Mouse (Mus musculus) MEL (cell line): Measurements from ENCODE around the gene Uckl1. TPM values are rescaled to one million over a fixed set of nuclear protein-coding genes. Genes with fewer than 3 reads are reported as not detected.

Experiments
- DNase-seq: peaks from one replicate; pipeline ENCODE4 v3.0.0; 2011; ENCODE audit warnings: low read depth, low spot score
- H3K27ac ChIP-seq: 2 replicates; pipeline ENCODE4 v1.5.1; 2012; ENCODE audit warnings: low read depth, mild to moderate bottlenecking, control low read depth, low read length, moderate library complexity; ENCODE audit not compliant: control insufficient read depth
- H3K27me3 ChIP-seq, 2 experiments: fragments of 150-350 bp in 1 of 2; sonication (generic) in 1 of 2; 2 replicates each; pipeline ENCODE4 v1.6.1; 2012; ENCODE audit warnings: low read length in 2 of 2, mild to moderate bottlenecking in 2 of 2, improper control_type of control experiment in 1 of 2, moderate library complexity in 1 of 2; ENCODE audit not compliant: insufficient read depth in 2 of 2, control insufficient read depth in 1 of 2
- H3K36me3 ChIP-seq, 2 experiments: 2 replicates each; pipeline ENCODE4 v1.6.1; 2012 to 2014; ENCODE audit warnings: low read length in 2 of 2, improper control_type of control experiment in 1 of 2, inconsistent platforms in 1 of 2, mild to moderate bottlenecking in 1 of 2; ENCODE audit not compliant: insufficient read depth in 2 of 2, control insufficient read depth in 1 of 2
- H3K4me1 ChIP-seq, 2 experiments: fragments of 150-350 bp in 1 of 2; sonication (generic) in 1 of 2; 2 replicates each; pipeline ENCODE4 v1.6.1; 2012; ENCODE audit warnings: low read length in 2 of 2, improper control_type of control experiment in 1 of 2, mild to moderate bottlenecking in 1 of 2; ENCODE audit not compliant: insufficient read depth in 2 of 2, control insufficient read depth in 1 of 2
- H3K4me3 ChIP-seq, 2 experiments: fragments of 150-350 bp in 1 of 2; sonication (generic) in 1 of 2; 2 replicates each; pipeline ENCODE4 v1.5.1; 2012; ENCODE audit warnings: low read depth in 2 of 2, low read length in 2 of 2, mild to moderate bottlenecking in 2 of 2, moderate library complexity in 2 of 2, control low read depth in 1 of 2, improper control_type of control experiment in 1 of 2; ENCODE audit not compliant: control insufficient read depth in 1 of 2, insufficient read depth in 1 of 2
- H3K79me2 ChIP-seq: 2 replicates; pipeline ENCODE4 v1.6.1; 2012; ENCODE audit warnings: mild to moderate bottlenecking, low read length, moderate library complexity; ENCODE audit not compliant: control insufficient read depth, poor library complexity, insufficient read depth
- H3K9ac ChIP-seq: 2 replicates; pipeline ENCODE4 v1.6.1; 2012; ENCODE audit warnings: low read depth, mild to moderate bottlenecking, control low read depth, low read length, moderate library complexity; ENCODE audit not compliant: control insufficient read depth, poor library complexity, severe bottlenecking
- H3K9me3 ChIP-seq: fragments of 150-350 bp; sonication (generic); replicated peaks from 2 replicates; pipeline ENCODE4 v1.6.1; 2012; ENCODE audit warnings: mild to moderate bottlenecking, low read length, improper control_type of control experiment, moderate library complexity; ENCODE audit not compliant: insufficient read depth
- BHLHE40 ChIP-seq: IDR thresholded peaks from 2 replicates; pipeline ENCODE4 v1.6.1; 2012; ENCODE audit warnings: low read depth, mild to moderate bottlenecking, inconsistent platforms, low read length, improper control_type of control experiment, borderline replicate concordance
- CHD1 ChIP-seq: IDR thresholded peaks from 2 replicates; pipeline ENCODE4 v1.6.1; 2012; ENCODE audit warnings: low read depth, mild to moderate bottlenecking, inconsistent platforms, low read length, improper control_type of control experiment
- CHD2 ChIP-seq: IDR thresholded peaks from 2 replicates; pipeline ENCODE4 v1.6.1; 2011; ENCODE audit warnings: low read length, improper control_type of control experiment
- CTCF ChIP-seq, 3 experiments: IDR thresholded peaks in 2 of 3; conservative IDR thresholded peaks in 1 of 3; 2 replicates each; pipeline ENCODE4 v1.5.1; 2011 to 2012; ENCODE audit warnings: low read length in 3 of 3, low read depth in 2 of 3, mild to moderate bottlenecking in 2 of 3, improper control_type of control experiment in 1 of 3, inconsistent platforms in 1 of 3, mixed read lengths in 1 of 3, moderate library complexity in 1 of 3; ENCODE audit not compliant: control insufficient read depth in 1 of 3, insufficient read depth in 1 of 3, poor library complexity in 1 of 3, severe bottlenecking in 1 of 3
- E2F4 ChIP-seq: IDR thresholded peaks from 2 replicates; pipeline ENCODE4 v1.6.1; 2011; ENCODE audit warnings: low read depth, low read length, improper control_type of control experiment, borderline replicate concordance
- ELF1 ChIP-seq: IDR thresholded peaks from 2 replicates; pipeline ENCODE4 v1.6.1; 2014; ENCODE audit warnings: low read depth, mild to moderate bottlenecking, inconsistent platforms, low read length, improper control_type of control experiment, moderate library complexity
- EP300 ChIP-seq, 2 experiments: IDR thresholded peaks; 2 replicates each; pipeline ENCODE4 v1.6.1; 2011; ENCODE audit warnings: improper control_type of control experiment in 2 of 2, low read length in 2 of 2, low read depth in 1 of 2, mild to moderate bottlenecking in 1 of 2
- HCFC1 ChIP-seq: IDR thresholded peaks from 2 replicates; pipeline ENCODE4 v1.6.1; 2012; ENCODE audit warnings: low read depth, mild to moderate bottlenecking, inconsistent platforms, low read length, improper control_type of control experiment, moderate library complexity
- MAFK ChIP-seq: IDR thresholded peaks from 2 replicates; pipeline ENCODE4 v1.6.1; 2011; ENCODE audit warnings: low read depth, mild to moderate bottlenecking, low read length, improper control_type of control experiment, borderline replicate concordance
- MAX ChIP-seq: IDR thresholded peaks from 2 replicates; pipeline ENCODE4 v1.6.1; 2011; ENCODE audit warnings: low read length, improper control_type of control experiment
- MEF2A ChIP-seq: IDR thresholded peaks from 2 replicates; pipeline ENCODE4 v1.6.1; 2014; ENCODE audit warnings: low read depth, mild to moderate bottlenecking, inconsistent platforms, low read length, improper control_type of control experiment; ENCODE audit not compliant: poor library complexity, insufficient replicate concordance, severe bottlenecking; ENCODE audit errors: extremely low read depth
- MYB ChIP-seq: IDR thresholded peaks from 2 replicates; pipeline ENCODE4 v1.6.1; 2011; ENCODE audit warnings: mild to moderate bottlenecking, low read depth, low read length, improper control_type of control experiment
- MYC ChIP-seq: IDR thresholded peaks from 2 replicates; pipeline ENCODE4 v1.6.1; 2011; ENCODE audit warnings: low read depth, mild to moderate bottlenecking, low read length, improper control_type of control experiment, moderate library complexity
- NELFE ChIP-seq: IDR thresholded peaks from 2 replicates; pipeline ENCODE4 v1.6.1; 2011; ENCODE audit warnings: low read depth, low read length, improper control_type of control experiment
- POLR2A ChIP-seq, 2 experiments: IDR thresholded peaks; 2 replicates each; pipeline ENCODE4 v1.6.1; 2011 to 2012; ENCODE audit warnings: low read length in 2 of 2, mild to moderate bottlenecking in 2 of 2, control low read depth in 1 of 2, improper control_type of control experiment in 1 of 2, low read depth in 1 of 2, moderate library complexity in 1 of 2; ENCODE audit not compliant: control insufficient read depth in 1 of 2, insufficient read depth in 1 of 2, poor library complexity in 1 of 2
- POLR2AphosphoS2 ChIP-seq: IDR thresholded peaks from 2 replicates; pipeline ENCODE4 v1.6.1; 2011; ENCODE audit warnings: low read length, improper control_type of control experiment
- POLR2AphosphoS5 ChIP-seq: IDR thresholded peaks from 2 replicates; pipeline ENCODE4 v1.6.1; 2012; ENCODE audit warnings: low read depth, borderline replicate concordance, mild to moderate bottlenecking, inconsistent platforms, low read length, moderate library complexity, mixed read lengths
- RAD21 ChIP-seq: IDR thresholded peaks from 2 replicates; pipeline ENCODE4 v1.6.1; 2011; ENCODE audit warnings: mild to moderate bottlenecking, low read depth, low read length, improper control_type of control experiment
- RCOR1 ChIP-seq: IDR thresholded peaks from 2 replicates; pipeline ENCODE4 v1.6.1; 2012; ENCODE audit warnings: low read depth, mild to moderate bottlenecking, inconsistent platforms, low read length, improper control_type of control experiment
- SIN3A ChIP-seq: IDR thresholded peaks from 2 replicates; pipeline ENCODE4 v1.6.1; 2012; ENCODE audit warnings: low read length, improper control_type of control experiment, inconsistent platforms
- SMC3 ChIP-seq: IDR thresholded peaks from 2 replicates; pipeline ENCODE4 v1.6.1; 2011; ENCODE audit warnings: low read depth, low read length, improper control_type of control experiment
- TAL1 ChIP-seq: IDR thresholded peaks from 2 replicates; pipeline ENCODE4 v1.6.1; 2012; ENCODE audit warnings: mild to moderate bottlenecking, inconsistent platforms, low read length, moderate library complexity, mixed read lengths
- TBP ChIP-seq: IDR thresholded peaks from 2 replicates; pipeline ENCODE4 v1.8.0; 2011; ENCODE audit warnings: low read depth, low read length, improper control_type of control experiment
- TCF12 ChIP-seq: IDR thresholded peaks from 2 replicates; pipeline ENCODE4 v1.6.1; 2014; ENCODE audit warnings: low read depth, mild to moderate bottlenecking, inconsistent platforms, low read length, improper control_type of control experiment, moderate library complexity
- UBTF ChIP-seq: IDR thresholded peaks from 2 replicates; pipeline ENCODE4 v1.6.1; 2012; ENCODE audit warnings: low read depth, mild to moderate bottlenecking, inconsistent platforms, low read length, improper control_type of control experiment, moderate library complexity, borderline replicate concordance; ENCODE audit not compliant: insufficient read depth
- USF1 ChIP-seq: IDR thresholded peaks from 2 replicates; pipeline ENCODE4 v1.6.1; 2014; ENCODE audit warnings: low read depth, mild to moderate bottlenecking, inconsistent platforms, low read length, improper control_type of control experiment, moderate library complexity
- ZC3H11A ChIP-seq: IDR thresholded peaks from 2 replicates; pipeline ENCODE4 v1.6.1; 2012; ENCODE audit warnings: low read depth, mild to moderate bottlenecking, inconsistent platforms, low read length, improper control_type of control experiment
- ZKSCAN1 ChIP-seq: IDR thresholded peaks from 2 replicates; pipeline ENCODE4 v1.6.1; 2012; ENCODE audit warnings: low read depth, mild to moderate bottlenecking, inconsistent platforms, low read length, improper control_type of control experiment, moderate library complexity
- ZMIZ1 ChIP-seq: IDR thresholded peaks from 2 replicates; pipeline ENCODE4 v1.6.1; 2012; ENCODE audit warnings: low read depth, mild to moderate bottlenecking, inconsistent platforms, low read length, improper control_type of control experiment, moderate library complexity
- ZNF384 ChIP-seq: IDR thresholded peaks from 2 replicates; pipeline ENCODE4 v1.6.1; 2012; ENCODE audit warnings: low read depth, mild to moderate bottlenecking, inconsistent platforms, low read length, improper control_type of control experiment
- polyA plus RNA-seq, 2 experiments: library from polyadenylated mRNA; stranded (reverse) in 1 of 2; unstranded in 1 of 2; fragments of >175 nt in 1 of 2; fragments of >200 nt in 1 of 2; gene quantifications; 2 replicates each; pipeline versions ENCODE4 v1.2.1 to v1.2.4; 2012; ENCODE audit warnings: low replicate concordance in 2 of 2, low read depth in 1 of 2; ENCODE audit not compliant: insufficient read length in 2 of 2, insufficient read depth in 1 of 2, missing spikeins in 1 of 2
- total RNA-seq: library from RNA; depleted of rRNA; stranded (reverse); fragments of 300-350 nt; gene quantifications from 2 replicates; pipeline ENCODE4 v1.2.3, GENCODE M21; 2012

Gene Uckl1
- total and polyA plus RNA-seq, 3 experiments = 15.2 to 24.6 TPM; not detected in 1

DNA sequence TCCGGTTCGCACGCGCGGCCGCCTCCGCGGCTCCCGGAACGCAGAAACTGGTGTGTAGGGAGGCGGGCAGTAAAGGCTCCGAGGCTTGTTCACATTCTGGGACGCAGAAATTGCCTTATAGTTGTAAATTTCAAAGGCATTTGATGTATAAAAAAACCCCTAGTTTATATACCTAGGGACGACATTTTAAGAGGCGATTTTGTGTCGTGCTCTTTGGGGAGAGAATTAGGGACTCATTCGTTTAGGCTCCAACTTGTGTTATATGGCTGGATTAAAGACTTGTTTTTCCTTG is 63.8 kb downstream of the Uckl1 start:
- Histone ChIP-seq H3K4me3 (peak overlapping the region; percentile 70 to 95), H3K9ac (peak overlapping the region; percentile 87), H3K4me1 (peaks cover 10 to 14% of the 10 kb centered on the region in 2 experiments), H3K27me3 (no peaks in the 10 kb centered on the region), H3K36me3 (peaks cover 20 to 33% of the 10 kb centered on the region in 2 experiments), H3K9me3 (no peaks in the 10 kb centered on the region), H3K79me2 (peaks cover 47% of the 10 kb centered on the region), H3K27ac (peak overlapping the region; percentile 77)
- no peak for TF ChIP-seq CHD1
- no peak for TF ChIP-seq TAL1
- no peak for TF ChIP-seq SIN3A
- no peak for TF ChIP-seq SMC3
- no peak for TF ChIP-seq ELF1
- TF ChIP-seq CTCF (IDR thresholded peaks at IDR 0.05 in 2 of 3, conservative IDR thresholded peaks at IDR 0.05 in 1 of 3; ENCODE audit: control insufficient read depth in 1 of 3, insufficient read depth in 1 of 3, low read depth in 2 of 3, low read length in 3 of 3, poor library complexity in 1 of 3, severe bottlenecking in 1 of 3) = no peak
- DNase-seq = no peak

GRCm38 (mm10) chr2:181520118-181520935 is 64.4 kb downstream of the Uckl1 start, which contains the start of gene Dnajc5:
Gene Dnajc5, plus strand, starts transcription at chr2:181520485.
- Histone ChIP-seq H3K36me3 (peaks cover 22 to 33% of the 10 kb centered on the region in 2 experiments), H3K27ac (peak within 1 kb of the TSS; percentile 89)
- no peak for TF ChIP-seq MYB
- no peak for TF ChIP-seq ZKSCAN1
- no peak for TF ChIP-seq ZNF384
- peak; percentile 47; the same call in 1 of the 2 replicates for TF ChIP-seq TCF12
- peak; percentile 76 for TF ChIP-seq TBP
- TF ChIP-seq CHD2 = no peak
- peak; percentile 58; the same call in 1 of the 2 replicates for TF ChIP-seq ZMIZ1
- no peak for TF ChIP-seq E2F4
- no peak for TF ChIP-seq RAD21
- TF ChIP-seq EP300 (IDR thresholded peaks at IDR 0.05; ENCODE audit: low read depth in 1 of 2, low read length in 2 of 2) = peak in 1 of 2 experiments; percentile 22; a peak in 1 of 4 replicates
- no peak for TF ChIP-seq CTCF (IDR thresholded peaks at IDR 0.05 in 2 of 3, conservative IDR thresholded peaks at IDR 0.05 in 1 of 3; ENCODE audit: control insufficient read depth in 1 of 3, insufficient read depth in 1 of 3, low read depth in 2 of 3, low read length in 3 of 3, poor library complexity in 1 of 3, severe bottlenecking in 1 of 3)
- TF ChIP-seq MYC = 0 out of 2 replicates have a peak, but pooled peaks have one; percentile 14
- peak; percentile 87 for TF ChIP-seq HCFC1
- TF ChIP-seq POLR2AphosphoS5 = no peak
- TF ChIP-seq MAX = peak; percentile 60; the same call in 1 of the 2 replicates
- peak; percentile 90; the same call in 1 of the 2 replicates for TF ChIP-seq UBTF
- 0 out of 2 replicates have a peak, but pooled peaks have one; percentile 24 for TF ChIP-seq RCOR1
- TF ChIP-seq MEF2A = 0 out of 2 replicates have a peak, but pooled peaks have one; percentile 30
- peak; percentile 76 for TF ChIP-seq NELFE
- peak; percentile 9; the same call in 1 of the 2 replicates for TF ChIP-seq ZC3H11A
- peak; percentile 49; the same call in 1 of the 2 replicates for TF ChIP-seq BHLHE40
- peak; percentile 89 to 97 for TF ChIP-seq POLR2A (IDR thresholded peaks at IDR 0.05; ENCODE audit: control insufficient read depth in 1 of 2, insufficient read depth in 1 of 2, low read depth in 1 of 2, low read length in 2 of 2, poor library complexity in 1 of 2)
- no peak for TF ChIP-seq MAFK
- TF ChIP-seq POLR2AphosphoS2 = peak; percentile 73
- peak; percentile 46 for TF ChIP-seq USF1

More at GRCm38 (mm10) chr2:181520118-181520935, 64.4 kb downstream of the Uckl1 start, which contains the start of gene Dnajc5:
- Histone ChIP-seq H3K4me1 (peaks cover 10 to 14% of the 10 kb centered on the region in 2 experiments), H3K79me2 (peaks cover 43% of the 10 kb centered on the region), H3K27me3 (no peaks in the 10 kb centered on the region), H3K9me3 (no peaks in the 10 kb centered on the region), H3K9ac (peak within 1 kb of the TSS; percentile 87), H3K4me3 (peak within 1 kb of the TSS; percentile 70 to 95)
- DNase-seq = peak; percentile 99
